Mouse (Mus musculus) forebrain, postnatal 0 days (tissue): ENCODE data around the gene Rhebl1. TPM values are rescaled to one million over a fixed set of nuclear protein-coding genes. Genes with fewer than 3 reads are reported as not detected.
"Not testable (repeated sequence)": the region's sequence is repeated elsewhere in the genome, so short reads cannot be mapped to it uniquely, and the experiment has no call there.

Experiments
- ATAC-seq: fragments of 200-750 bp; cut with Nextera tagmentation; 2 replicates; pipeline ENCODE4 v1.8.0; 2017; ENCODE audit warnings: mild to moderate bottlenecking, moderate library complexity
- DNase-seq: peaks from one replicate; pipeline ENCODE4 v3.0.0-alpha.2; 2015
- H3K27ac ChIP-seq: fragments of 300-500 bp; sonication (generic); 2 replicates; pipeline ENCODE4 v1.5.1; 2014; ENCODE audit warnings: low read depth, mild to moderate bottlenecking, antibody characterized with exemption, low read length, moderate library complexity, mixed read lengths
- H3K27me3 ChIP-seq: fragments of 300-500 bp; sonication (generic); 2 replicates; pipeline ENCODE4 v1.6.1; 2014; ENCODE audit warnings: mild to moderate bottlenecking, low read length, mixed read lengths; ENCODE audit not compliant: insufficient read depth
- H3K36me3 ChIP-seq: fragments of 300-500 bp; sonication (generic); 2 replicates; pipeline ENCODE4 v1.6.1; 2014; ENCODE audit warnings: mild to moderate bottlenecking, moderate library complexity; ENCODE audit not compliant: insufficient read depth
- H3K4me1 ChIP-seq: fragments of 300-500 bp; sonication (generic); 2 replicates; pipeline ENCODE4 v1.6.1; 2014; ENCODE audit warnings: antibody characterized with exemption; ENCODE audit not compliant: insufficient read depth
- H3K4me2 ChIP-seq: fragments of 300-500 bp; sonication (generic); 2 replicates; pipeline ENCODE4 v1.6.1; 2014; ENCODE audit warnings: low read depth, mild to moderate bottlenecking, moderate library complexity
- H3K4me3 ChIP-seq: fragments of 300-500 bp; sonication (generic); 2 replicates; pipeline ENCODE4 v1.5.1; 2014; ENCODE audit warnings: low read depth, low read length, mixed read lengths
- H3K9ac ChIP-seq: fragments of 300-500 bp; sonication (generic); 2 replicates; pipeline ENCODE4 v1.6.1; 2014; ENCODE audit warnings: mild to moderate bottlenecking
- H3K9me3 ChIP-seq: fragments of 300-500 bp; sonication (generic); 2 replicates; pipeline ENCODE4 v1.6.1; 2016; ENCODE audit warnings: low read length
- CTCF ChIP-seq: sonication (generic); IDR thresholded peaks from 2 replicates; pipeline ENCODE4 v1.5.1; 2016; ENCODE audit warnings: antibody characterized with exemption, control low read depth, low read depth
- WGBS: fragments of 180-500 bp; shearing (Covaris S2); extraction: QIAGEN DNeasy Blood & Tissue Kit; methylation state at CpG from one replicate; pipeline ENCODE4 v1.1.7; 2014; 5-methylcytosine and 5-hydroxymethylcytosine counted together
- polyA plus RNA-seq: library from polyadenylated mRNA; unstranded; fragments of >200 nt; fragmentation: Nextera tagmentation; extraction: Ambion mirVana; gene quantifications from 2 replicates; pipeline ENCODE4 v1.2.1, GENCODE M21; 2015
- total RNA-seq: library from RNA; depleted of rRNA; stranded (reverse); fragments of >200 nt; gene quantifications from 2 replicates; pipeline ENCODE4 v1.2.3, GENCODE M21; 2014

Rhebl1 gene
- total and polyA plus RNA-seq, 2 experiments from 2014 or later, result 16.5 to 34.1 TPM

- DNase-seq (no peak), ATAC-seq (no peak)
- H3K27me3 ChIP-seq, result no peaks in the 10 kb centered on the region
- no peak overlapping the region for H3K9ac ChIP-seq
- H3K4me2 ChIP-seq, result no peak overlapping the region
- no peak overlapping the region for H3K27ac ChIP-seq
- 80% methylated on average over 2 of the region's 2 CpGs for WGBS
- H3K4me1 ChIP-seq, result no peaks in the 10 kb centered on the region
- H3K4me3 ChIP-seq, result no peak overlapping the region
- H3K36me3 ChIP-seq, result no peaks in the 10 kb centered on the region
- H3K9me3 ChIP-seq, result no peaks in the 10 kb centered on the region
- TF ChIP-seq CTCF, result no peak
Observed at GRCm38 (mm10) chr15:98923031-98923537, 28.7 kb upstream of the Rhebl1 start.

- no peaks in the 10 kb centered on the region for H3K27me3 ChIP-seq
- H3K4me2 ChIP-seq, result no peak overlapping the region
- WGBS, result 32% methylated on average over 3 of the region's 3 CpGs
- no peak overlapping the region for H3K9ac ChIP-seq
- no peak for TF ChIP-seq CTCF
- no peaks in the 10 kb centered on the region for H3K36me3 ChIP-seq
- ATAC-seq (no peak), DNase-seq (no peak)
- no peak overlapping the region for H3K4me3 ChIP-seq
- H3K4me1 ChIP-seq, result no peaks in the 10 kb centered on the region
- no peaks in the 10 kb centered on the region for H3K9me3 ChIP-seq
- H3K27ac ChIP-seq, result no peak overlapping the region
Observed at GRCm38 (mm10) chr15:98922581-98922980, 28.2 kb upstream of the Rhebl1 start.

- no peak overlapping the region for H3K4me2 ChIP-seq
- 62% methylated on average over 5 of the region's 5 CpGs for WGBS
- no peak overlapping the region for H3K4me3 ChIP-seq
- no peak for DNase-seq
- no peak overlapping the region for H3K27ac ChIP-seq
- H3K27me3 ChIP-seq, result no peaks in the 10 kb centered on the region
- no peaks in the 10 kb centered on the region for H3K36me3 ChIP-seq
- no peak overlapping the region for H3K9ac ChIP-seq
- TF ChIP-seq CTCF, result no peak
- peaks cover 2% of the 10 kb centered on the region; the same call in 1 of the 2 replicates for H3K4me1 ChIP-seq
- no peaks in the 10 kb centered on the region for H3K9me3 ChIP-seq
- no peak for ATAC-seq
Observed at GRCm38 (mm10) chr15:98921510-98921909, 27.2 kb upstream of the Rhebl1 start.

- ATAC-seq, result not testable (repeated sequence)
- H3K27ac ChIP-seq, result peak overlapping the region; percentile 64; the same call in 1 of the 2 replicates
- peaks cover 15% of the 10 kb centered on the region; the same call in 1 of the 2 replicates for H3K4me1 ChIP-seq
Observed at GRCm38 (mm10) chr15:98918499-98918895, 24.2 kb upstream of the Rhebl1 start.

GRCm38 (mm10) chr15:98917538-98918498, 23.5 kb upstream of the Rhebl1 start, which contains the start of gene Lmbr1l:
TSS of gene Lmbr1l (minus strand) at chr15:98918231.
- TF ChIP-seq CTCF, result no peak
- 1% methylated on average over 82 of the region's 82 CpGs for WGBS
- peak; percentile 100 for DNase-seq
- H3K27ac ChIP-seq, result peak within 1 kb of the TSS; percentile 95
- peaks cover 15% of the 10 kb centered on the region; the same call in 1 of the 2 replicates for H3K4me1 ChIP-seq
- H3K4me2 ChIP-seq, result peak within 1 kb of the TSS; percentile 74
- peaks cover 5% of the 10 kb centered on the region; the same call in 1 of the 2 replicates for H3K36me3 ChIP-seq
- peak within 1 kb of the TSS; percentile 84 for H3K9ac ChIP-seq
- peak within 1 kb of the TSS; percentile 94 for H3K4me3 ChIP-seq
- peak; percentile 99 for ATAC-seq
- no peaks in the 10 kb centered on the region for H3K27me3 ChIP-seq
- H3K9me3 ChIP-seq, result no peaks in the 10 kb centered on the region

More at GRCm38 (mm10) chr15:98918499-98918895, 24.2 kb upstream of the Rhebl1 start:
- H3K36me3 ChIP-seq, DNase-seq, H3K27me3 ChIP-seq, H3K9me3 ChIP-seq: not testable (repeated sequence)
- Histone ChIP-seq H3K4me2 (peak overlapping the region; percentile 74), H3K9ac (peak overlapping the region; percentile 51), H3K4me3 (peak overlapping the region; percentile 94)
- WGBS, result 23% methylated on average over 8 of the region's 8 CpGs

GRCm38 (mm10) chr15:98917091-98917490, 22.8 kb upstream of the Rhebl1 start:
- Histone ChIP-seq H3K4me2 (peak overlapping the region; percentile 74), H3K27ac (peak overlapping the region; percentile 95), H3K36me3 (peaks cover 12% of the 10 kb centered on the region), H3K9ac (peak overlapping the region; percentile 84), H3K27me3 (no peaks in the 10 kb centered on the region), H3K4me3 (peak overlapping the region; percentile 94), H3K9me3 (no peaks in the 10 kb centered on the region), H3K4me1 (peaks cover 15% of the 10 kb centered on the region; the same call in 1 of the 2 replicates)
- no peak for ATAC-seq
- 0% methylated on average over 14 of the region's 14 CpGs for WGBS
- DNase-seq, result no peak
- TF ChIP-seq CTCF, result no peak

- Histone ChIP-seq H3K36me3 (peaks cover 23% of the 10 kb centered on the region), H3K27ac (no peak overlapping the region), H3K4me3 (peak overlapping the region; percentile 94; the same call in 1 of the 2 replicates), H3K9ac (peak overlapping the region; percentile 84; the same call in 1 of the 2 replicates), H3K9me3 (no peaks in the 10 kb centered on the region), H3K4me2 (peak overlapping the region; percentile 74), H3K4me1 (peaks cover 15% of the 10 kb centered on the region; the same call in 1 of the 2 replicates), H3K27me3 (no peaks in the 10 kb centered on the region)
- ATAC-seq (no peak), DNase-seq (no peak)
- no peak for TF ChIP-seq CTCF
- WGBS, result 90% methylated on average over 4 of the region's 4 CpGs
Observed at GRCm38 (mm10) chr15:98916016-98916415, 21.7 kb upstream of the Rhebl1 start.
